Mouse (Mus musculus) CH12.LX (cell line): ENCODE results near the gene Ahrr. TPM values are rescaled to one million over a fixed set of nuclear protein-coding genes. Genes with fewer than 3 reads are reported as not detected.

ENCODE experiments used
- DNase-seq: peaks from one replicate; pipeline ENCODE4 v3.0.0-alpha.2; 2013; ENCODE audit errors: extremely low read depth
- H3K27ac ChIP-seq: 2 replicates; pipeline ENCODE4 v1.5.1; 2012; ENCODE audit warnings: low read depth, mild to moderate bottlenecking, control low read depth, moderate library complexity; ENCODE audit not compliant: insufficient read depth
- H3K27me3 ChIP-seq: replicated peaks from 2 replicates; pipeline ENCODE3; 2012; ENCODE audit warnings: inconsistent platforms
- H3K36me3 ChIP-seq, 2 experiments: replicated peaks in 1 of 2; 2 replicates each; pipeline versions ENCODE3 to v1.6.1; 2012; ENCODE audit warnings: inconsistent platforms in 1 of 2, low read length in 1 of 2, mild to moderate bottlenecking in 1 of 2, mixed read lengths in 1 of 2, moderate library complexity in 1 of 2; ENCODE audit not compliant: control insufficient read depth in 1 of 2, insufficient read depth in 1 of 2
- H3K4me1 ChIP-seq, 2 experiments: 2 replicates each; pipeline ENCODE4 v1.6.1; 2012; ENCODE audit warnings: inconsistent platforms in 1 of 2, moderate library complexity in 1 of 2; ENCODE audit not compliant: insufficient read depth in 2 of 2, control insufficient read depth in 1 of 2
- H3K4me2 ChIP-seq: 2 replicates; pipeline ENCODE4 v1.6.1; 2012; ENCODE audit warnings: low read depth, mild to moderate bottlenecking, control low read depth; ENCODE audit not compliant: poor library complexity, insufficient read depth, severe bottlenecking
- H3K4me3 ChIP-seq, 3 experiments: fragments of 150-350 bp in 1 of 3; sonication (generic) in 1 of 3; replicated peaks in 1 of 3; 2 replicates each; pipeline versions ENCODE3 to v1.5.1; 2011 to 2012; ENCODE audit warnings: low read depth in 2 of 3, low read length in 2 of 3, mild to moderate bottlenecking in 2 of 3, moderate library complexity in 2 of 3, control low read depth in 1 of 3, improper control_type of control experiment in 1 of 3, inconsistent platforms in 1 of 3, mixed read lengths in 1 of 3; ENCODE audit not compliant: poor library complexity in 1 of 3
- H3K79me2 ChIP-seq: replicated peaks from 2 replicates; pipeline ENCODE4 v1.6.1; 2012; ENCODE audit warnings: mild to moderate bottlenecking, moderate library complexity; ENCODE audit not compliant: control insufficient read depth, poor library complexity, insufficient read depth, severe bottlenecking; ENCODE audit errors: extremely low read depth
- H3K9ac ChIP-seq: 2 replicates; pipeline ENCODE4 v1.6.1; 2012; ENCODE audit warnings: low read depth, mild to moderate bottlenecking, control low read depth, moderate library complexity; ENCODE audit not compliant: insufficient read depth
- H3K9me3 ChIP-seq: replicated peaks from 2 replicates; pipeline ENCODE3; 2012; ENCODE audit warnings: low read length, inconsistent platforms, mixed read lengths
- BHLHE40 ChIP-seq: IDR thresholded peaks from 2 replicates; pipeline ENCODE4 v1.6.1; 2011; ENCODE audit warnings: mild to moderate bottlenecking, low read depth, low read length, improper control_type of control experiment
- CHD2 ChIP-seq: IDR thresholded peaks from 2 replicates; pipeline ENCODE4 v1.6.1; 2011; ENCODE audit warnings: low read length, improper control_type of control experiment
- CTCF ChIP-seq, 2 experiments: IDR thresholded peaks in 1 of 2; conservative IDR thresholded peaks in 1 of 2; 2 replicates each; pipeline ENCODE4 v1.5.1; 2011 to 2012; ENCODE audit warnings: low read depth in 2 of 2, low read length in 2 of 2, improper control_type of control experiment in 1 of 2, inconsistent platforms in 1 of 2, mild to moderate bottlenecking in 1 of 2, moderate library complexity in 1 of 2
- ELF1 ChIP-seq: IDR thresholded peaks from 2 replicates; pipeline ENCODE4 v1.6.1; 2014; ENCODE audit warnings: low read depth, mild to moderate bottlenecking, inconsistent platforms, low read length, improper control_type of control experiment
- EP300 ChIP-seq: IDR thresholded peaks from 2 replicates; pipeline ENCODE4 v1.6.1; 2011; ENCODE audit warnings: low read length, improper control_type of control experiment
- HCFC1 ChIP-seq: IDR thresholded peaks from 2 replicates; pipeline ENCODE4 v1.6.1; 2012; ENCODE audit warnings: low read depth, mild to moderate bottlenecking, inconsistent platforms, low read length, improper control_type of control experiment
- JUN ChIP-seq: IDR thresholded peaks from 2 replicates; pipeline ENCODE4 v1.6.1; 2011; ENCODE audit warnings: low read depth, mild to moderate bottlenecking, low read length, improper control_type of control experiment, moderate library complexity; ENCODE audit not compliant: insufficient read depth
- JUND ChIP-seq: conservative IDR thresholded peaks from 2 replicates; pipeline ENCODE4 v1.6.1; 2011; ENCODE audit warnings: low read depth, low read length, improper control_type of control experiment
- KAT2A ChIP-seq: IDR thresholded peaks from 2 replicates; pipeline ENCODE4 v1.6.1; 2012; ENCODE audit warnings: low read length, improper control_type of control experiment, inconsistent platforms; ENCODE audit not compliant: insufficient replicate concordance
- MAFK ChIP-seq: IDR thresholded peaks from 2 replicates; pipeline ENCODE4 v1.6.1; 2011; ENCODE audit warnings: low read length, improper control_type of control experiment; ENCODE audit not compliant: insufficient replicate concordance
- MEF2A ChIP-seq: IDR thresholded peaks from 2 replicates; pipeline ENCODE4 v1.6.1; 2014; ENCODE audit warnings: low read depth, mild to moderate bottlenecking, inconsistent platforms, low read length, improper control_type of control experiment, borderline replicate concordance
- MYC ChIP-seq: IDR thresholded peaks from 2 replicates; pipeline ENCODE4 v1.6.1; 2011; ENCODE audit warnings: low read depth, mild to moderate bottlenecking, improper control_type of control experiment, low read length
- NRF1 ChIP-seq: IDR thresholded peaks from 2 replicates; pipeline ENCODE4 v1.6.1; 2014; ENCODE audit warnings: low read depth, mild to moderate bottlenecking, inconsistent platforms, low read length, improper control_type of control experiment, moderate library complexity
- PAX5 ChIP-seq: IDR thresholded peaks from 2 replicates; pipeline ENCODE4 v1.6.1; 2012; ENCODE audit warnings: low read length, inconsistent platforms, mixed read lengths
- TBP ChIP-seq: conservative IDR thresholded peaks from 2 replicates; pipeline ENCODE4 v1.6.1; 2011; ENCODE audit warnings: low read depth, low read length, improper control_type of control experiment
- UBTF ChIP-seq: IDR thresholded peaks from 2 replicates; pipeline ENCODE4 v1.6.1; 2012; ENCODE audit warnings: low read depth, mild to moderate bottlenecking, inconsistent platforms, low read length, improper control_type of control experiment, moderate library complexity
- USF1 ChIP-seq: IDR thresholded peaks from 2 replicates; pipeline ENCODE4 v1.6.1; 2014; ENCODE audit warnings: low read depth, mild to moderate bottlenecking, inconsistent platforms, low read length, improper control_type of control experiment
- USF2 ChIP-seq: conservative IDR thresholded peaks from 2 replicates; pipeline ENCODE4 v1.6.1; 2011; ENCODE audit warnings: low read depth, low read length, improper control_type of control experiment
- ZKSCAN1 ChIP-seq: IDR thresholded peaks from 2 replicates; pipeline ENCODE4 v1.6.1; 2012; ENCODE audit warnings: low read depth, inconsistent platforms, low read length, improper control_type of control experiment, borderline replicate concordance
- dilution Hi-C: fragments of 300-500 bp; cut with MboI; formaldehyde crosslinking; loops from 2 replicates; pipeline ENCODE4 v1.14.3; 2020; ENCODE audit warnings: low sequenced_read_pairs; ENCODE audit not compliant: extremely low pct_unique_long_range_greater_than_20kb, extremely low pct_ligation_motif_present
- in situ Hi-C: fragments of 300-500 bp; cut with MboI; formaldehyde crosslinking; loops from 3 replicates; pipeline ENCODE4 v1.14.3; 2019; ENCODE audit warnings: low sequenced_read_pairs, low pct_ligation_motif_present, low pct_unique_long_range_greater_than_20kb, mixed read lengths
- polyA plus RNA-seq: library from polyadenylated mRNA; unstranded; fragments of >175 nt; gene quantifications from 2 replicates; pipeline ENCODE4 v1.2.1, GENCODE M21; 2012; ENCODE audit warnings: low read depth; ENCODE audit not compliant: insufficient read length
- total RNA-seq, 2 experiments: library from RNA; depleted of rRNA; stranded (reverse); fragments of 300-350 nt in 1 of 2; fragments of >200 nt in 1 of 2; gene quantifications; 2 replicates each; pipeline ENCODE4 v1.2.3; 2012 to 2014

Gene Ahrr
- total and polyA plus RNA-seq, 3 experiments = 0.90 to 1.0 (median 1.0) TPM

DNA sequence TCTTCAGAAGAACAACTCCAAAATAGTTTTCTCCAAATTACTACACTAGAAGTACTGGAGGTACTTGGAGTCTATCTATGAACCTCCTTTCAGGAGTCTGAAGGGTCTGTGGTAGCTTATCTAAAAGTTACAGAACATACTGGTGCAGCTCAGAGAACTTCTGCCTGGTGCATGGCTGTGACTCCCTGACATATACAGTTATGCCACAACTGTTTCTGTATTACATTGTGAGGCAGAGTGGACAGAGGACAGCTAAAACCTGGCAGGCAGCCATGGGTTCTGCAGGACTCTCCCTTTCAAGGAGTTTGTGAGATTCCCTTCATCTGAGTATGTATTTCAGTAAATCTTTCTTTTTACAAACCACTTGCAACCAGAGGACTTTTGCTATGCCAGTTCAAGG lies 45.6 kb downstream of the Ahrr start:
- Histone ChIP-seq H3K9me3 (no peaks in the 10 kb centered on the region), H3K4me2 (no peak overlapping the region), H3K36me3 (no peaks in the 10 kb centered on the region), H3K79me2 (no peaks in the 10 kb centered on the region), H3K4me3 (no peak overlapping the region), H3K27ac (no peak overlapping the region), H3K4me1 (peaks cover 8 to 11% of the 10 kb centered on the region in 2 experiments), H3K9ac (no peak overlapping the region), H3K27me3 (no peaks in the 10 kb centered on the region)
- DNase-seq = no peak
- dilution Hi-C loops (no loop called here), in situ Hi-C loops (no loop called here)
- TF ChIP-seq CTCF (conservative IDR thresholded peaks at IDR 0.05 in 1 of 2, IDR thresholded peaks at IDR 0.05 in 1 of 2; ENCODE audit: low read depth in 2 of 2, low read length in 2 of 2) (no peak), NRF1 (no peak), JUND (no peak), MYC (no peak), JUN (no peak), ELF1 (no peak), PAX5 (no peak)

DNA sequence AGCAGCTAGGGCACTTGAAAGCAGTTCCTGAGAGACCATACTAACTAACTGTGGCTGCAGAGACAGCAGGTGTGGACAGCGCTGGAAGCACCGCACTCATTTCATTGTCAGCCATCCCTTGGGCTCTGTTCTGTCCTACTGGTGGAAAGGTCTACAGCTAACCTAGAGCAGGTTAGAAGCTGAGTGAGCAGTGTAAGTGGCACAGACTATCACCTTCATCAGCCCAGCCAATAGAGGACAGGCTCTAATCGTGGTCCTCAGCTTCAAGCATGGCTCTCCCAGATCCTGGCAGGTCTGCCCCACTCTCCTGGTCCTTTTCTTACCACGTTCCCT lies 46.3 kb downstream of the Ahrr start:
- Histone ChIP-seq H3K4me2 (0 out of 2 replicates have a peak overlapping the region, but pooled peaks have one; percentile 0), H3K79me2 (no peaks in the 10 kb centered on the region), H3K27ac (no peak overlapping the region), H3K36me3 (no peaks in the 10 kb centered on the region), H3K9ac (no peak overlapping the region), H3K27me3 (no peaks in the 10 kb centered on the region), H3K4me1 (peaks cover 8 to 11% of the 10 kb centered on the region in 2 experiments), H3K4me3 (no peak overlapping the region)
- peak; percentile 2 for DNase-seq
- dilution Hi-C loops = no loop called here
- in situ Hi-C loops = no loop called here
- TF ChIP-seq TBP = no peak
- no peak for TF ChIP-seq UBTF
- no peak for TF ChIP-seq MAFK
- TF ChIP-seq HCFC1 = no peak
- no peak for TF ChIP-seq PAX5
- TF ChIP-seq ZKSCAN1 = no peak
- TF ChIP-seq USF1 = no peak
- TF ChIP-seq MEF2A = no peak
- no peak for TF ChIP-seq EP300
- no peak for TF ChIP-seq CHD2
- TF ChIP-seq USF2 = no peak
- TF ChIP-seq BHLHE40 = no peak
- no peak for TF ChIP-seq KAT2A
- TF ChIP-seq, all 38 proteins: peak for 0
- H3K9me3 ChIP-seq = no peaks in the 10 kb centered on the region
